Mouse (Mus musculus) heart, postnatal 0 days (tissue): ENCODE measurements around the gene Slc39a11. TPM values are rescaled to one million over a fixed set of nuclear protein-coding genes. Genes with fewer than 3 reads are reported as not detected.

Source experiments
- ATAC-seq: fragments of 200-750 bp; cut with Nextera tagmentation; 2 replicates; pipeline ENCODE4 v1.8.0; 2017; ENCODE audit warnings: low read depth, moderate number of reproducible peaks, moderate library complexity; ENCODE audit not compliant: insufficient read depth
- DNase-seq: peaks from one replicate; pipeline ENCODE4 v3.0.0-alpha.2; 2016; ENCODE audit warnings: low spot score
- H3K27ac ChIP-seq: fragments of 300-500 bp; sonication (generic); 2 replicates; pipeline ENCODE4 v1.5.1; 2014; ENCODE audit warnings: low read depth, mild to moderate bottlenecking
- H3K27me3 ChIP-seq: fragments of 300-500 bp; sonication (generic); 2 replicates; pipeline ENCODE4 v1.6.1; 2014; ENCODE audit warnings: low read length, mixed read lengths; ENCODE audit not compliant: control insufficient read depth, insufficient read depth
- H3K36me3 ChIP-seq: fragments of 300-500 bp; sonication (generic); replicated peaks from 2 replicates; pipeline ENCODE4 v1.6.1; 2014; ENCODE audit warnings: low read length, mixed read lengths; ENCODE audit not compliant: control insufficient read depth, insufficient read depth
- H3K4me1 ChIP-seq: fragments of 300-500 bp; sonication (generic); 2 replicates; pipeline ENCODE4 v1.6.1; 2014; ENCODE audit warnings: antibody characterized with exemption; ENCODE audit not compliant: control insufficient read depth, insufficient read depth
- H3K4me2 ChIP-seq: fragments of 300-500 bp; sonication (generic); 2 replicates; pipeline ENCODE4 v1.6.1; 2014; ENCODE audit warnings: low read depth, mild to moderate bottlenecking, low read length, moderate library complexity
- H3K4me3 ChIP-seq: fragments of 300-500 bp; sonication (generic); 2 replicates; pipeline ENCODE4 v1.5.1; 2014; ENCODE audit warnings: low read depth, low read length
- H3K9ac ChIP-seq: fragments of 300-500 bp; sonication (generic); replicated peaks from 2 replicates; pipeline ENCODE4 v1.6.1; 2014; ENCODE audit warnings: low read depth, low read length, mixed read lengths
- H3K9me3 ChIP-seq: fragments of 300-500 bp; sonication (generic); replicated peaks from 2 replicates; pipeline ENCODE4 v1.6.1; 2016; ENCODE audit warnings: low read length; ENCODE audit not compliant: control insufficient read depth
- CTCF ChIP-seq: IDR thresholded peaks from 2 replicates; pipeline ENCODE4 v1.5.1; 2016; ENCODE audit warnings: antibody characterized with exemption, control low read depth, low read depth
- EP300 ChIP-seq: IDR thresholded peaks from 2 replicates; pipeline ENCODE4 v1.6.1; 2016; ENCODE audit warnings: antibody characterized with exemption, low read depth
- WGBS: fragments of 180-500 bp; shearing (Covaris S2); extraction: QIAGEN DNeasy Blood & Tissue Kit; methylation state at CpG from one replicate; pipeline ENCODE4 v1.1.7; 2014; 5-methylcytosine and 5-hydroxymethylcytosine counted together
- polyA plus RNA-seq: library from polyadenylated mRNA; unstranded; fragments of >200 nt; fragmentation: Nextera tagmentation; extraction: Ambion mirVana; gene quantifications from 2 replicates; pipeline ENCODE4 v1.2.1, GENCODE M21; 2015
- total RNA-seq: library from RNA; depleted of rRNA; stranded (reverse); fragments of >200 nt; gene quantifications from 2 replicates; pipeline ENCODE4 v1.2.3, GENCODE M21; 2014; ENCODE audit warnings: low replicate concordance

Gene Slc39a11
- total and polyA plus RNA-seq, 2 experiments from 2014 or later = 8.6 to 16.3 TPM

GRCm38 (mm10) chr11:113512150-113512549 is 137.7 kb downstream of the Slc39a11 start:
- no peaks in the 10 kb centered on the region for H3K4me1 ChIP-seq
- H3K27me3 ChIP-seq = no peaks in the 10 kb centered on the region
- no peak for TF ChIP-seq CTCF
- no peak for TF ChIP-seq EP300
- ATAC-seq (no peak), DNase-seq (no peak)
- 89% methylated on average over 7 of the region's 7 CpGs for WGBS
- no peak overlapping the region for H3K4me3 ChIP-seq
- H3K36me3 ChIP-seq = no peaks in the 10 kb centered on the region
- no peak overlapping the region for H3K27ac ChIP-seq
- no peak overlapping the region for H3K9ac ChIP-seq
- H3K9me3 ChIP-seq = no peaks in the 10 kb centered on the region
- H3K4me2 ChIP-seq = no peak overlapping the region

GRCm38 (mm10) chr11:113510969-113511625 is 138.8 kb downstream of the Slc39a11 start:
- no peaks in the 10 kb centered on the region for H3K4me1 ChIP-seq
- no peak overlapping the region for H3K4me2 ChIP-seq
- H3K4me3 ChIP-seq = no peak overlapping the region
- no peaks in the 10 kb centered on the region for H3K36me3 ChIP-seq
- no peak for TF ChIP-seq EP300
- TF ChIP-seq CTCF = no peak
- no peak overlapping the region for H3K27ac ChIP-seq
- no peak for DNase-seq
- no peak for ATAC-seq
- 61% methylated on average over 11 of the region's 11 CpGs for WGBS
- no peak overlapping the region for H3K9ac ChIP-seq
- H3K27me3 ChIP-seq = no peaks in the 10 kb centered on the region
- H3K9me3 ChIP-seq = no peaks in the 10 kb centered on the region

GRCm38 (mm10) chr11:113510249-113510648 is 139.6 kb downstream of the Slc39a11 start:
- Histone ChIP-seq H3K27ac (no peak overlapping the region), H3K27me3 (no peaks in the 10 kb centered on the region), H3K9me3 (no peaks in the 10 kb centered on the region), H3K4me2 (no peak overlapping the region), H3K4me1 (no peaks in the 10 kb centered on the region), H3K4me3 (no peak overlapping the region), H3K36me3 (no peaks in the 10 kb centered on the region), H3K9ac (no peak overlapping the region)
- no peak for DNase-seq
- ATAC-seq = no peak
- TF ChIP-seq EP300 (no peak), CTCF (no peak)
- 63% methylated on average over 7 of the region's 7 CpGs for WGBS

- no peak overlapping the region for H3K4me3 ChIP-seq
- H3K4me1 ChIP-seq = no peaks in the 10 kb centered on the region
- H3K4me2 ChIP-seq = no peak overlapping the region
- no peak for ATAC-seq
- H3K27ac ChIP-seq = no peak overlapping the region
- no peaks in the 10 kb centered on the region for H3K9me3 ChIP-seq
- no peak overlapping the region for H3K9ac ChIP-seq
- no peaks in the 10 kb centered on the region for H3K27me3 ChIP-seq
- DNase-seq = no peak
- TF ChIP-seq CTCF (no peak), EP300 (no peak)
- 81% methylated on average over 11 of the region's 11 CpGs for WGBS
- no peaks in the 10 kb centered on the region for H3K36me3 ChIP-seq
Measured at GRCm38 (mm10) chr11:113507716-113508480, 142.0 kb downstream of the Slc39a11 start.

GRCm38 (mm10) chr11:113505551-113506160 is 144.2 kb downstream of the Slc39a11 start:
- Histone ChIP-seq H3K36me3 (no peaks in the 10 kb centered on the region), H3K27me3 (no peaks in the 10 kb centered on the region), H3K4me2 (no peak overlapping the region), H3K9ac (no peak overlapping the region), H3K27ac (no peak overlapping the region), H3K4me3 (no peak overlapping the region), H3K4me1 (no peaks in the 10 kb centered on the region), H3K9me3 (no peaks in the 10 kb centered on the region)
- no peak for ATAC-seq
- DNase-seq = no peak
- TF ChIP-seq EP300 (no peak), CTCF (no peak)
- 87% methylated on average over 12 of the region's 12 CpGs for WGBS
